ENCODE assay signal across 8 mouse cellular contexts in genomic region chr15:7811253-7811625, GRCm38 (mm10). TPM values are rescaled to one million over a fixed set of nuclear protein-coding genes. Genes with fewer than 3 reads are reported as not detected.
DNase-seq lines count a peak whose midpoint lies in the region; ATAC-seq and TF ChIP-seq lines count a peak whose summit lies in the region.

No protein-coding gene starts in this region.

- WGBS in lung, embryonic 14.5 days: 3% methylated on average over 11 of the region's 11 CpGs
- 1% methylated on average over 11 of the region's 11 CpGs for WGBS in forebrain, embryonic 11.5 days
- WGBS in limb, embryonic 13.5 days: under 1% methylated on average over 11 of the region's 11 CpGs
- 13% methylated on average over 11 of the region's 11 CpGs for WGBS in stomach, postnatal 0 days

- no peak for TF ChIP-seq CTCF in lung, embryonic 14.5 days (IDR thresholded peaks at IDR 0.05; ENCODE audit: low read depth)
- TF ChIP-seq CTCF in stomach, postnatal 0 days (IDR thresholded peaks at IDR 0.05; ENCODE audit: low read depth): no peak

- H3K9me3 ChIP-seq in lung, embryonic 14.5 days (ENCODE audit: low read depth, low read length): no peaks in the 10 kb centered on the region
- no peaks in the 10 kb centered on the region for H3K9me3 ChIP-seq in forebrain, embryonic 11.5 days (ENCODE audit: control insufficient read depth, low read length)
- no peaks in the 10 kb centered on the region for H3K9me3 ChIP-seq in limb, embryonic 13.5 days
- no peaks in the 10 kb centered on the region for H3K9me3 ChIP-seq in stomach, postnatal 0 days (ENCODE audit: control insufficient read depth, low read length)

- peak overlapping the region; percentile 98 for H3K4me2 ChIP-seq in lung, embryonic 14.5 days
- peak overlapping the region; percentile 92 for H3K4me2 ChIP-seq in forebrain, embryonic 11.5 days (ENCODE audit: low read depth, low read length, severe bottlenecking)
- H3K4me2 ChIP-seq in limb, embryonic 13.5 days (replicated peaks): peak overlapping the region; percentile 97
- peak overlapping the region; percentile 80 for H3K4me2 ChIP-seq in stomach, postnatal 0 days (replicated peaks; ENCODE audit: low read depth)

- no peak for TF ChIP-seq EP300 in stomach, postnatal 0 days (optimal IDR thresholded peaks at IDR 0.05)

- no peak overlapping the region for H3K27ac ChIP-seq in lung, embryonic 14.5 days (ENCODE audit: low read depth)
- H3K27ac ChIP-seq in forebrain, embryonic 11.5 days (ENCODE audit: low read depth, low read length): no peak overlapping the region
- H3K27ac ChIP-seq in limb, embryonic 13.5 days: no peak overlapping the region
- peak overlapping the region; percentile 70 for H3K27ac ChIP-seq in stomach, postnatal 0 days (replicated peaks)

- no peak for ATAC-seq in lung, embryonic 14.5 days (ENCODE audit: insufficient read depth)
- no peak for ATAC-seq in forebrain, embryonic 11.5 days (replicated peaks; ENCODE audit: low FRiP score)
- ATAC-seq in limb, embryonic 13.5 days (ENCODE audit: low FRiP score, low read depth): no peak
- ATAC-seq in stomach, postnatal 0 days (ENCODE audit: low FRiP score, low TSS enrichment): no peak

- peak; percentile 60 for DNase-seq in lung, embryonic 14.5 days
- DNase-seq in lung, postnatal 36 days: no peak
- peak; percentile 62 for DNase-seq in forebrain, embryonic 11.5 days (ENCODE audit: low spot score)
- DNase-seq in stomach, postnatal 0 days (ENCODE audit: low spot score): no peak
- no peak for DNase-seq in layer of hippocampus, postnatal 25 days (ENCODE audit: extremely low spot score in 1 of 2, low spot score in 1 of 2)
- no peak for DNase-seq in layer of hippocampus, adult 8-10 months (ENCODE audit: low spot score in 2 of 2)
- DNase-seq in frontal cortex, postnatal 25 days (ENCODE audit: low spot score in 2 of 2): no peak

- peak overlapping the region; percentile 56 for H3K4me3 ChIP-seq in lung, embryonic 14.5 days (ENCODE audit: low read depth, low read length)
- H3K4me3 ChIP-seq in forebrain, embryonic 11.5 days (ENCODE audit: low read depth, low read length): peak overlapping the region; percentile 44
- H3K4me3 ChIP-seq in limb, embryonic 13.5 days: peak overlapping the region; percentile 63
- peak overlapping the region; percentile 69 for H3K4me3 ChIP-seq in stomach, postnatal 0 days (ENCODE audit: low read depth, low read length)

- peaks cover 89% of the 10 kb centered on the region for H3K27me3 ChIP-seq in lung, embryonic 14.5 days (ENCODE audit: insufficient read depth, low read length)
- peaks cover 84% of the 10 kb centered on the region for H3K27me3 ChIP-seq in forebrain, embryonic 11.5 days (ENCODE audit: control insufficient read depth, insufficient read depth, low read length)
- peaks cover 100% of the 10 kb centered on the region for H3K27me3 ChIP-seq in limb, embryonic 13.5 days
- peaks cover 3% of the 10 kb centered on the region; the same call in 1 of the 2 replicates for H3K27me3 ChIP-seq in stomach, postnatal 0 days (ENCODE audit: control insufficient read depth, insufficient read depth, low read length)

- peak overlapping the region; percentile 48; the same call in 1 of the 2 replicates for H3K9ac ChIP-seq in lung, embryonic 14.5 days
- H3K9ac ChIP-seq in forebrain, embryonic 11.5 days (ENCODE audit: low read length): no peak overlapping the region; the same call in 1 of the 2 replicates
- peak overlapping the region; percentile 70 for H3K9ac ChIP-seq in limb, embryonic 13.5 days
- H3K9ac ChIP-seq in stomach, postnatal 0 days (ENCODE audit: low read length): peak overlapping the region; percentile 72

- H3K36me3 ChIP-seq in lung, embryonic 14.5 days (ENCODE audit: insufficient read depth): no peaks in the 10 kb centered on the region
- H3K36me3 ChIP-seq in forebrain, embryonic 11.5 days (ENCODE audit: control insufficient read depth, insufficient read depth, low read length): no peaks in the 10 kb centered on the region
- H3K36me3 ChIP-seq in limb, embryonic 13.5 days: no peaks in the 10 kb centered on the region
- no peaks in the 10 kb centered on the region for H3K36me3 ChIP-seq in stomach, postnatal 0 days (ENCODE audit: control insufficient read depth, insufficient read depth, low read length)

- no peaks in the 10 kb centered on the region for H3K4me1 ChIP-seq in lung, embryonic 14.5 days (ENCODE audit: insufficient read depth)
- peaks cover 14% of the 10 kb centered on the region for H3K4me1 ChIP-seq in forebrain, embryonic 11.5 days (replicated peaks; ENCODE audit: control insufficient read depth, insufficient read depth, low read length)
- H3K4me1 ChIP-seq in limb, embryonic 13.5 days: peaks cover 62% of the 10 kb centered on the region
- H3K4me1 ChIP-seq in stomach, postnatal 0 days (replicated peaks; ENCODE audit: control insufficient read depth, insufficient read depth): no peaks in the 10 kb centered on the region

RNA-seq across cellular contexts. Expression of gene Gdnf, which starts 0.6 kb away (rescaled TPM):
- polyA plus RNA-seq in lung, embryonic 14.5 days (2014; fragmentation: Nextera tagmentation; extraction: Ambion mirVana): 0.05 TPM in 1 of 2 replicates, not detected in the other
- polyA plus RNA-seq in forebrain, embryonic 11.5 days (2014; fragmentation: Nextera tagmentation; extraction: Ambion mirVana): 0.12 and 0.19 TPM in 2 replicates
- polyA plus RNA-seq in limb, embryonic 13.5 days (2015; fragmentation: Nextera tagmentation; extraction: Ambion mirVana): 0.60 and 0.84 TPM in 2 replicates
- polyA plus RNA-seq in stomach, postnatal 0 days (2015; fragmentation: Nextera tagmentation; extraction: Ambion mirVana): 0.62 and 0.72 TPM in 2 replicates
- under 1 TPM; 0.12 TPM for total RNA-seq in layer of hippocampus, postnatal 25 days (2021)
- total RNA-seq in layer of hippocampus, adult 8-10 months (2022): under 1 TPM in 3 of 4 experiments, not detected in 1; 0.16 to 0.20 (median 0.16) TPM

Comparison
In these comparisons a context has a peak if more than half of its experiments do, and no peak if none do; other contexts are left out.
1. DNase-seq: peak in lung, embryonic 14.5 days (single experiment) and forebrain, embryonic 11.5 days (single experiment); none in lung, postnatal 36 days (single experiment), stomach, postnatal 0 days (single experiment), layer of hippocampus, postnatal 25 days (0 of 2), layer of hippocampus, adult 8-10 months (0 of 2) and frontal cortex, postnatal 25 days (0 of 2).
2. Peak in every context shown above with its lines, with median percentiles within 50 percentile points of each other: H3K4me2 ChIP-seq and H3K4me3 ChIP-seq.